Mouse (Mus musculus) heart, embryonic 12.5 days (tissue): ENCODE measurements around the gene 4930432M17Rik. TPM values are rescaled to one million over a fixed set of nuclear protein-coding genes. Genes with fewer than 3 reads are reported as not detected.

Source experiments
- ATAC-seq: fragments of 200-750 bp; cut with Nextera tagmentation; 2 replicates; pipeline ENCODE4 v1.8.0; 2017; ENCODE audit warnings: moderate TSS enrichment, moderate library complexity; ENCODE audit not compliant: insufficient number of reproducible peaks, low FRiP score
- H3K27ac ChIP-seq: fragments of 300-500 bp; sonication (generic); 2 replicates; pipeline ENCODE4 v1.5.1; 2016; ENCODE audit warnings: mild to moderate bottlenecking, moderate library complexity; ENCODE audit not compliant: poor library complexity, severe bottlenecking
- H3K27me3 ChIP-seq: fragments of 300-500 bp; sonication (generic); replicated peaks from 2 replicates; pipeline ENCODE4 v1.6.1; 2016; ENCODE audit warnings: mild to moderate bottlenecking, moderate library complexity
- H3K36me3 ChIP-seq: fragments of 300-500 bp; sonication (generic); 2 replicates; pipeline ENCODE4 v1.6.1; 2016; ENCODE audit warnings: mild to moderate bottlenecking, moderate library complexity
- H3K4me1 ChIP-seq: fragments of 300-500 bp; sonication (generic); replicated peaks from 2 replicates; pipeline ENCODE4 v1.6.1; 2016; ENCODE audit warnings: mild to moderate bottlenecking
- H3K4me2 ChIP-seq: fragments of 300-500 bp; sonication (generic); 2 replicates; pipeline ENCODE4 v1.6.1; 2016; ENCODE audit warnings: mild to moderate bottlenecking, moderate library complexity
- H3K4me3 ChIP-seq: fragments of 300-500 bp; sonication (generic); 2 replicates; pipeline ENCODE4 v1.5.1; 2016; ENCODE audit warnings: mild to moderate bottlenecking
- H3K9ac ChIP-seq: fragments of 300-500 bp; sonication (generic); 2 replicates; pipeline ENCODE4 v1.6.1; 2016; ENCODE audit warnings: mild to moderate bottlenecking, moderate library complexity
- H3K9me3 ChIP-seq: fragments of 300-500 bp; sonication (generic); replicated peaks from 2 replicates; pipeline ENCODE4 v1.6.1; 2016; ENCODE audit warnings: mild to moderate bottlenecking, moderate library complexity
- WGBS: fragments of 180-500 bp; shearing (Covaris S2); methylation state at CpG from one replicate; pipeline ENCODE4 v1.1.7; 2016; 5-methylcytosine and 5-hydroxymethylcytosine counted together
- polyA plus RNA-seq: library from polyadenylated mRNA; unstranded; fragments of >200 nt; fragmentation: Nextera tagmentation; extraction: Ambion mirVana; gene quantifications from 2 replicates; pipeline ENCODE4 v1.2.1, GENCODE M21; 2016

Gene 4930432M17Rik
- polyA plus RNA-seq, 1 experiment from 2014 or later = not detected

DNA sequence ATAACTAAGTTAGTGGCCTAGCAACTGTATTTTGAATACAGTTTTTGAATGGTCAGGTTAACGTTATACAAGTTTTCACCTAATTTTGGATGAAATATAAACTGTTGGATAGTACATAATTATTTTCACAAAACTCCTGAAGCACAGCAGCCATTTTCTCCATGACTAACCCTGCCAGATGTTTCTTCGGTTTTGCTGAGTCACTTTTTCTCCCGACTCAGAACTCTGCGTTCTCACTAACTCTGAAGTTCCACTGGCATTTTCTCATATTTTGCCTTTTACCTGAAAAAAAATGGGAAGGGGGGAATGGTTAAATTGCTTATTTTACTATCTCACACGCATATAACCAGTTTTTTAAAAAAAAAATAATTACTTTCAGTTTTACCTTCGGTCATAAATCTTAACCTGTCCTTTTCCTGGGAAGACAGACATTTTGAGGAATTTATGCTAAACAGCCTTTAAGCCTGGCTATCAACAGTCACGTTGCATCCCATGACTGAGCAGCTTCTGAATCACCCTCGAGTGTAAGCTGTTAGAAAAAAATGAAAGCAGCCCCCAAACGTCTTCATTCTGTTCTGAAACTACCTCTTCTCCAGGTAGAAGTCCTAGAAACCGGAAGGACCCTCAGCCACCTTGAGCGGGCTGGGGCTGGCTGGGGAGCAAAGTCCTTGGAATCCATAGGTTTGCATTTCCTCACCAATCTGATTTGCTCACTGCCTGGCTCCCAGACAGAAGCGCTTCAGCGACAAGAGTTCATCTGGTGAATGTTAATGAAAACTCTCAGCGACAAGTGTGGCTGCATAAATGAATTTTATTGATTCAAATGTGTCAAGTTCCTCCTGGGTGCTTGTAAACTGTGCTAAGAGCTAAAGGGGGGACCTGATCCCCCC is 50.5 kb downstream of the 4930432M17Rik start:
- WGBS = 44% methylated on average over 14 of the region's 14 CpGs
- Histone ChIP-seq H3K4me1 (peaks cover 26% of the 10 kb centered on the region), H3K9ac (no peak overlapping the region), H3K27ac (no peak overlapping the region), H3K9me3 (no peaks in the 10 kb centered on the region), H3K4me3 (no peak overlapping the region), H3K27me3 (peaks cover 10% of the 10 kb centered on the region; the same call in 1 of the 2 replicates), H3K36me3 (no peaks in the 10 kb centered on the region), H3K4me2 (peak overlapping the region; percentile 21; the same call in 1 of the 2 replicates)
- no peak for ATAC-seq

- Histone ChIP-seq H3K27me3 (peaks cover 10% of the 10 kb centered on the region; the same call in 1 of the 2 replicates), H3K36me3 (no peaks in the 10 kb centered on the region), H3K4me1 (peaks cover 26% of the 10 kb centered on the region), H3K9me3 (no peaks in the 10 kb centered on the region), H3K4me2 (peak overlapping the region; percentile 21; the same call in 1 of the 2 replicates), H3K4me3 (no peak overlapping the region), H3K9ac (no peak overlapping the region), H3K27ac (no peak overlapping the region)
- 63% methylated on average over 7 of the region's 7 CpGs for WGBS
- no peak for ATAC-seq
Measured at GRCm38 (mm10) chr3:121721691-121722070, 51.1 kb downstream of the 4930432M17Rik start.

DNA sequence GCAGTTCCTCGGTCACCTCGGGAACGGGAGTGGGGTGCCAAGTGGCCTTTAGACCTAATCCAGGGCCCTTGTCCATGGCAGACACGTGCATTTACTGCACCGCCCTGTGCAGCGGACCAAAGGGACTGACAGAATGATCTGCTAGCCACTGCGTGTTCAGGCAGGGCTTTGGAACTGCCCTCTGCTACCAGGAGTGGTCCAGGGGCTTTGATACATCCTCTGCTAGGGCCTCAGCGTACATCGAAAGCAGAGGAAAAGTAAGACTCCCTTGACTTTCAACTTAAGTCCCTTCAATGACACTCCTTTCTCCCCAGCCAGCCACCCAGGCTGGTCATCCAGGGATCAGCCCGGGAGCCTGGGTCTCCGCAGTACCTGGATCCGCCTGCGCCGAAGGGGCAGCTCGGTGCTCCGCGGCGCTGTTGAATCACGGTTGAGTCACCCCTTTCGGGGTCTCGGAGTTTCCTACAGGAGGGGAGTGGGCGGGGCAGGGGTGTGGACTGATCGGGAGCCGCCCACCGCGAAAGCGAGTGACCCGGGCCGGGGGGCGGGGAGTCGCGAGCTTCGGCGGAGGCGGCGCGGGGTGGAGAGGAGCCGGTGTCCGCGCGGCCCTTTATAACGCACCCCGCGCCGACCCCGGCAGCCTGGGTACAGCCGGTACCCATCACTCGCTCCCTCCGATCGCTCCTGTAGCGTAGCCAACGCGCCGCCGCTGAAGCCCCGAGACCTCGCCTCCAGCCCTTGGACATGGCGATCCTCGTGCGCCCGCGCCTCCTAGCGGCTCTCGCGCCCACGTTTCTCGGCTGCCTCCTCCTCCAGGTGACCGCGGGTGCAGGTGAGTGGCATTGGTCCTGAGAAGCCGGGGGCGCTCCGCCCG is 52.6 kb downstream of the 4930432M17Rik start, which contains the start of gene F3:
Gene F3 (plus strand): TSS at position 567 of the 874 bp plus-strand sequence.
- H3K36me3 ChIP-seq = no peaks in the 10 kb centered on the region
- H3K27me3 ChIP-seq = peaks cover 10% of the 10 kb centered on the region; the same call in 1 of the 2 replicates
- peak within 1 kb of the TSS; percentile 72 for H3K4me3 ChIP-seq
- H3K4me2 ChIP-seq = peak within 1 kb of the TSS; percentile 89
- H3K9me3 ChIP-seq = no peaks in the 10 kb centered on the region
- peak within 1 kb of the TSS; percentile 78 for H3K9ac ChIP-seq
- ATAC-seq = peak; percentile 86
- peak within 1 kb of the TSS; percentile 55 for H3K27ac ChIP-seq
- H3K4me1 ChIP-seq = peaks cover 29% of the 10 kb centered on the region
- WGBS = under 1% methylated on average over 69 of the region's 73 CpGs

- Histone ChIP-seq H3K4me3 (peak overlapping the region; percentile 72), H3K4me2 (peak overlapping the region; percentile 89), H3K36me3 (no peaks in the 10 kb centered on the region), H3K9me3 (no peaks in the 10 kb centered on the region), H3K27me3 (peaks cover 10% of the 10 kb centered on the region; the same call in 1 of the 2 replicates), H3K4me1 (peaks cover 29% of the 10 kb centered on the region), H3K27ac (no peak overlapping the region; the same call in 1 of the 2 replicates), H3K9ac (peak overlapping the region; percentile 78)
- 6% methylated on average over 20 of the region's 20 CpGs for WGBS
- no peak for ATAC-seq
Measured at GRCm38 (mm10) chr3:121723968-121724524, 53.5 kb downstream of the 4930432M17Rik start.

- peaks cover 29% of the 10 kb centered on the region for H3K4me1 ChIP-seq
- ATAC-seq = no peak
- H3K9ac ChIP-seq = peak overlapping the region; percentile 42; the same call in 1 of the 2 replicates
- H3K27ac ChIP-seq = no peak overlapping the region
- H3K27me3 ChIP-seq = peaks cover 8% of the 10 kb centered on the region; the same call in 1 of the 2 replicates
- 29% methylated on average over 12 of the region's 12 CpGs for WGBS
- H3K36me3 ChIP-seq = peaks cover 1% of the 10 kb centered on the region; the same call in 1 of the 2 replicates
- H3K9me3 ChIP-seq = no peaks in the 10 kb centered on the region
- H3K4me3 ChIP-seq = peak overlapping the region; percentile 72
- H3K4me2 ChIP-seq = peak overlapping the region; percentile 89
Measured at GRCm38 (mm10) chr3:121724553-121724952, 54.0 kb downstream of the 4930432M17Rik start.

- Histone ChIP-seq H3K4me2 (no peak overlapping the region), H3K27ac (no peak overlapping the region), H3K4me3 (no peak overlapping the region), H3K4me1 (peaks cover 29% of the 10 kb centered on the region), H3K9ac (no peak overlapping the region), H3K36me3 (peaks cover 12% of the 10 kb centered on the region; the same call in 1 of the 2 replicates), H3K9me3 (no peaks in the 10 kb centered on the region), H3K27me3 (peaks cover 6% of the 10 kb centered on the region; the same call in 1 of the 2 replicates)
- ATAC-seq = no peak
- 75% methylated on average over 10 of the region's 10 CpGs for WGBS
Measured at GRCm38 (mm10) chr3:121725651-121726050, 55.1 kb downstream of the 4930432M17Rik start.

- Histone ChIP-seq H3K4me3 (no peak overlapping the region), H3K36me3 (peaks cover 25% of the 10 kb centered on the region), H3K4me1 (peaks cover 4% of the 10 kb centered on the region; the same call in 1 of the 2 replicates), H3K4me2 (no peak overlapping the region), H3K9ac (no peak overlapping the region), H3K9me3 (no peaks in the 10 kb centered on the region), H3K27ac (no peak overlapping the region), H3K27me3 (no peaks in the 10 kb centered on the region)
- 79% methylated on average over 4 of the region's 4 CpGs for WGBS
- no peak for ATAC-seq
Measured at GRCm38 (mm10) chr3:121729678-121730077, 59.1 kb downstream of the 4930432M17Rik start.

Other genes starting within 250 kb of the 4930432M17Rik start
- gene Cnn3, start 244.3 kb upstream of the 4930432M17Rik start, polyA plus RNA-seq = 455 and 460 TPM in 2 replicates
- gene Slc44a3, start 138.4 kb upstream of the 4930432M17Rik start, polyA plus RNA-seq = 0.55 and 1.1 TPM in 2 replicates
- gene F3, start 52.8 kb downstream of the 4930432M17Rik start, polyA plus RNA-seq = 6.3 and 9.1 TPM in 2 replicates
- 45.0 and 47.2 TPM in 2 replicates for gene Abcd3, start 144.5 kb downstream of the 4930432M17Rik start, polyA plus RNA-seq